Comparison of ENCODE assay signal across 26 mouse cellular contexts in the genomic region with DNA sequence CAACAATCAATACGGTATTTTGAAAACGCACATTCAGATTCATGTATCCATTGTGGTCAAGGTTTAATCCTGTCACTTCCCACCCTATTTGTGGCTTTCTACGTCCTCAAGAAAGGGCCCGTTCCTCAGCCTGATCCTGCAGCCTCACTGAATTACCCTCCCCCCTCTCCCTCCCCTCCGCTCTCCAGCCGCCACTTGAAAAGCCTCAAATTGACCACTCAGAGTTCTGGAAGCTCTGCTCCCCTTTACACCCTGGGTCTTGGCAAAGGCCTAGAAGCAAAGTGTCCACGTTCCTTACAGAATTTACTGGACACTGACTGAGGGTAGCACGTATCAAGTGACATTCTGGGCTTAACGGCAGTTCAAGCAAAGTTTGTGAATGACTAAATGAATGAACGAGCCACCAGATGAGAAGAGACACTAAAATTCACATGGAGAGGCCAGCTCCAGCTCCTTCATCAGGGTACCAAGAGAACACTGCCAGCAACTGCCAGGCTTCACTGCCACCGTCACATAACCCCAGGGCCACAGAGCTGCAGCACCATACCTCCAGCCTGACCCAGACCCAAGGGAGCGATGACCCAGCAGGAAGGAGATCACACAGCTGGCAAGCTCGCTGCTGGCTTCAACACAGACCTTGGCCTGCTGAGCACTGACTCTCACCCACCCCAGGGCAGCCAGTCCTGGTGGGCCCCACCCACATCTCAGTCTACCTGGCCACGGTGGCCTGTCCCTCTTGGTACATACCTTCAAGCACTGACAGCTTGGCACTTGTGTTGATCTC. TPM values are rescaled to one million over a fixed set of nuclear protein-coding genes. Genes with fewer than 3 reads are reported as not detected.
DNase-seq lines count a peak whose midpoint lies in the region; ATAC-seq and TF ChIP-seq lines count a peak whose summit lies in the region.
"Had no signal": no experiment of that assay in that cellular context is flagged by ENCODE, and none has a peak within 500 bp of the region (broad histone marks: within the 10 kb centered on the region; RNA-seq: fewer than 3 reads in every experiment).

No protein-coding gene starts in this region.

- no peak overlapping the region for H3K4me2 ChIP-seq in kidney, embryonic 16.5 days (replicated peaks; ENCODE audit: low read depth, low read length)
- H3K4me2 ChIP-seq in lung, embryonic 15.5 days, result no peak overlapping the region
- no peak overlapping the region for H3K4me2 ChIP-seq in embryonic facial prominence, embryonic 15.5 days (replicated peaks)
- H3K4me2 ChIP-seq: embryonic facial prominence, embryonic 12.5 days; hindbrain, embryonic 15.5 days; limb, embryonic 13.5 days; liver, embryonic 15.5 days; midbrain, embryonic 15.5 days had no signal

- no peak overlapping the region for H3K9ac ChIP-seq in kidney, embryonic 16.5 days (replicated peaks; ENCODE audit: low read length)
- H3K9ac ChIP-seq in lung, embryonic 15.5 days, result no peak overlapping the region
- H3K9ac ChIP-seq in embryonic facial prominence, embryonic 15.5 days, result no peak overlapping the region
- H3K9ac ChIP-seq: embryonic facial prominence, embryonic 12.5 days; forebrain, postnatal 0 days; hindbrain, embryonic 15.5 days; limb, embryonic 13.5 days; liver, embryonic 15.5 days; midbrain, embryonic 15.5 days had no signal

- WGBS in kidney, embryonic 16.5 days, result 62% methylated on average over 14 of the region's 14 CpGs
- WGBS in lung, embryonic 15.5 days, result 69% methylated on average over 14 of the region's 14 CpGs
- 68% methylated on average over 14 of the region's 14 CpGs for WGBS in lung, adult 2 months
- 77% methylated on average over 14 of the region's 14 CpGs for WGBS in embryonic facial prominence, embryonic 15.5 days

- TF ChIP-seq CTCF in gastrocnemius, adult 2 months (IDR thresholded peaks at IDR 0.05), result no peak
- TF ChIP-seq CTCF in lung, adult 2 months (IDR thresholded peaks at IDR 0.05; ENCODE audit: insufficient read depth, low read length), result no peak

- H3K4me1 ChIP-seq in kidney, embryonic 16.5 days (ENCODE audit: insufficient read depth, low read length), result peaks cover 70% of the 10 kb centered on the region
- peaks cover 66% of the 10 kb centered on the region for H3K4me1 ChIP-seq in lung, embryonic 15.5 days
- peaks cover 16% of the 10 kb centered on the region for H3K4me1 ChIP-seq in lung, adult 2 months (ENCODE audit: control insufficient read depth, insufficient read depth, low read length)
- peaks cover 71% of the 10 kb centered on the region for H3K4me1 ChIP-seq in embryonic facial prominence, embryonic 15.5 days

- no peaks in the 10 kb centered on the region for H3K9me3 ChIP-seq in kidney, embryonic 16.5 days (ENCODE audit: low read length)
- H3K9me3 ChIP-seq in lung, embryonic 15.5 days, result no peaks in the 10 kb centered on the region
- no peaks in the 10 kb centered on the region for H3K9me3 ChIP-seq in embryonic facial prominence, embryonic 15.5 days (replicated peaks)
- H3K9me3 ChIP-seq: embryonic facial prominence, embryonic 12.5 days; hindbrain, embryonic 15.5 days; limb, embryonic 13.5 days; liver, embryonic 15.5 days; midbrain, embryonic 15.5 days had no signal

- no peaks in the 10 kb centered on the region for H3K27me3 ChIP-seq in kidney, embryonic 16.5 days (ENCODE audit: insufficient read depth, low read length)
- H3K27me3 ChIP-seq in lung, embryonic 15.5 days, result no peaks in the 10 kb centered on the region
- no peaks in the 10 kb centered on the region for H3K27me3 ChIP-seq in embryonic facial prominence, embryonic 15.5 days
- H3K27me3 ChIP-seq: embryonic facial prominence, embryonic 12.5 days; hindbrain, embryonic 15.5 days; limb, embryonic 13.5 days; liver, embryonic 15.5 days; midbrain, embryonic 15.5 days; Patski had no signal

- TF ChIP-seq POLR2A in lung, adult 2 months (IDR thresholded peaks at IDR 0.05; ENCODE audit: borderline replicate concordance, extremely low read depth, low read depth, low read length), result no peak

- DNase-seq in gastrocnemius, adult 2 months, result peak; percentile 53
- no peak for DNase-seq in gastrocnemius, postnatal 25 days
- no peak for DNase-seq in kidney, adult 8-10 months
- no peak for DNase-seq in lung, adult 2 months
- no peak for DNase-seq in left cerebral cortex, postnatal 25 days (ENCODE audit: low spot score in 2 of 2)
- DNase-seq: adrenal gland, adult 2 months; B cell, adult 2 months; cerebellum, adult 18-20 months; cerebellum, postnatal 14 days; forebrain, postnatal 0 days; gastrocnemius, postnatal 36 days; layer of hippocampus, postnatal 36 days; right cerebral cortex, adult 18-20 months; right cerebral cortex, postnatal 4 days; thymus, postnatal 14 days had no signal

- ATAC-seq in kidney, embryonic 16.5 days (ENCODE audit: low FRiP score, low TSS enrichment), result no peak
- ATAC-seq in lung, embryonic 15.5 days (ENCODE audit: borderline replicate concordance, extremely low read depth, low FRiP score, low TSS enrichment), result no peak
- ATAC-seq in embryonic facial prominence, embryonic 15.5 days (ENCODE audit: insufficient number of reproducible peaks, low FRiP score, low TSS enrichment, low read depth), result no peak
- ATAC-seq: forebrain, postnatal 0 days; midbrain, embryonic 15.5 days; Patski had no signal

- peaks cover 37% of the 10 kb centered on the region for H3K36me3 ChIP-seq in kidney, embryonic 16.5 days (ENCODE audit: insufficient read depth, low read length)
- peaks cover 30% of the 10 kb centered on the region for H3K36me3 ChIP-seq in lung, embryonic 15.5 days
- H3K36me3 ChIP-seq in embryonic facial prominence, embryonic 15.5 days, result peaks cover 52% of the 10 kb centered on the region
- H3K36me3 ChIP-seq: G1E had no signal

- no peak overlapping the region for H3K27ac ChIP-seq in gastrocnemius, adult 2 months
- peak overlapping the region; percentile 82; the same call in 1 of the 2 replicates for H3K27ac ChIP-seq in kidney, embryonic 16.5 days (ENCODE audit: low read length)
- peak overlapping the region; percentile 96 for H3K27ac ChIP-seq in lung, embryonic 15.5 days
- 0 out of 2 replicates have a peak overlapping the region, but pooled peaks have one; percentile 81 for H3K27ac ChIP-seq in embryonic facial prominence, embryonic 15.5 days (replicated peaks)
- H3K27ac ChIP-seq: embryonic facial prominence, embryonic 12.5 days; hindbrain, embryonic 15.5 days; limb, embryonic 13.5 days; liver, embryonic 15.5 days; midbrain, embryonic 15.5 days had no signal

- intact Hi-C loops in gastrocnemius, adult 2 months (cut with DNase I), result no loop called here
- intact Hi-C loops in left cerebral cortex, postnatal 25 days (cut with DNase I), result no loop called here

- H3K4me3 ChIP-seq in gastrocnemius, adult 2 months, result no peak overlapping the region
- no peak overlapping the region for H3K4me3 ChIP-seq in kidney, embryonic 16.5 days (ENCODE audit: low read length)
- no peak overlapping the region for H3K4me3 ChIP-seq in lung, embryonic 15.5 days
- no peak overlapping the region for H3K4me3 ChIP-seq in lung, adult 2 months (replicated peaks; ENCODE audit: extremely low read depth, low read depth, low read length)
- H3K4me3 ChIP-seq in embryonic facial prominence, embryonic 15.5 days (replicated peaks), result no peak overlapping the region
- H3K4me3 ChIP-seq: embryonic facial prominence, embryonic 12.5 days; hindbrain, embryonic 15.5 days; limb, embryonic 13.5 days; liver, embryonic 15.5 days; midbrain, embryonic 15.5 days; myocyte had no signal

RNA-seq across cellular contexts. Expression of gene Ptprf, which starts 22.6 kb away (rescaled TPM):
- total RNA-seq in gastrocnemius, adult 2 months (2021), result 1 to 10 TPM; 1.5 to 2.5 TPM
- 1 to 10 TPM; 3.7 to 4.8 TPM for total RNA-seq in gastrocnemius, postnatal 25 days (2021)
- polyA plus RNA-seq in kidney, embryonic 16.5 days (2015; fragmentation: Nextera tagmentation; extraction: Ambion mirVana), result 72.6 and 73.7 TPM in 2 replicates
- polyA plus RNA-seq in lung, embryonic 15.5 days (2015; fragmentation: Nextera tagmentation; extraction: Ambion mirVana), result 73.4 and 82.9 TPM in 2 replicates
- 245 and 250 TPM in 2 replicates for polyA plus RNA-seq in lung, adult 2 months (2012; rRNA removed)
- polyA plus RNA-seq in embryonic facial prominence, embryonic 15.5 days (2015; fragmentation: Nextera tagmentation; extraction: Ambion mirVana), result 89.3 and 90.7 TPM in 2 replicates
- total RNA-seq in left cerebral cortex, postnatal 25 days (2021), result 100 to 1,000 TPM; 134 to 135 TPM
- polyA plus RNA-seq: G1E had no signal
